14 mouse cellular contexts compared by ENCODE assay signal in the genomic region with DNA sequence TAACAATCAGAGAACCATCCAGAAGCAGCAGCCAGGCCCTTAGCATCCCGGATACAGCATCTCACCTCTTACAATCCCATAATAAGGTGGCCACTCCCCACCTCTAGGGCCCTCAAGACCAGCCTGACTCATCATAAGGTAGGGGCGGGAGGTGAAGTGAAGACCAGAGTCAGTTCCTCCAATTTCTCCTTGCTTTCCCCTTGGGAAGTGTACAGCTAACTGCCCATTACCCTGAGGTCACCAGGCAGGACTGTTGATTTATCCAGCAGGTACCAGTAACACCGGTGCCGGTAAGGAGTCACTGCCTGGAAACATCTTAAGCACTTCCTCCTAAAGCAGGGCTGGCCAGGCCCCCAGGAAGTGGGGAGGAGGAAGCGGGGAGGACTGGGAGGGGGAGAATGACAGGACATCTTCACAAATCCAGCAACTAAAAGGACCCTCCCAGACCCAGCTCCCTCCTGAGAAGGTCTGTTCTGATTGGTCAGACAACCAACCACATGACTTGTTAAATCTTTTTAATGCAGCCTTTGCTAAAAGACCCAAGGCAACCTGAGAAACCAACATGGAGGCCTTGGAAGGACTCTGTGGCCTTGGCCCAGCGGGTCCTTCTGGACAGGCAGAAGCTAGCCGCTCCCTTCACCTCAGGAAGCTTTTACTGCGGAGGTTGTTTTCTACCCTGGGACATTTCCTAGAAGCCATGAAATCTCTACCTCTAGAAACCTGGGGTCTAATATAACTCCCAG. TPM values are rescaled to one million over a fixed set of nuclear protein-coding genes. Genes with fewer than 3 reads are reported as not detected.
A peak's percentile ranks its signal among the peaks of the same experiment; 100 is the strongest.
DNase-seq lines count a peak whose midpoint lies in the region; ATAC-seq and TF ChIP-seq lines count a peak whose summit lies in the region.
"Had no signal": no experiment of that assay in that cellular context is flagged by ENCODE, and none has a peak within 500 bp of the region (broad histone marks: within the 10 kb centered on the region; RNA-seq: fewer than 3 reads in every experiment).

No protein-coding gene starts in this region.

- no peak overlapping the region for H3K4me3 ChIP-seq in kidney, adult 2 months (ENCODE audit: insufficient read depth, low read depth, low read length)
- H3K4me3 ChIP-seq in kidney, embryonic 15.5 days (replicated peaks): no peak overlapping the region
- H3K4me3 ChIP-seq in thymus, adult 2 months (ENCODE audit: control insufficient read depth, insufficient read depth, low read length): no peak overlapping the region
- H3K4me3 ChIP-seq in forebrain, embryonic 12.5 days (replicated peaks): no peak overlapping the region
- H3K4me3 ChIP-seq: limb, embryonic 12.5 days had no signal

- TF ChIP-seq CTCF in kidney, adult 2 months (conservative IDR thresholded peaks at IDR 0.05; ENCODE audit: insufficient read depth, insufficient read length, low read depth, low read length): no peak
- TF ChIP-seq CTCF in thymus, adult 2 months (IDR thresholded peaks at IDR 0.05; ENCODE audit: borderline replicate concordance, control insufficient read depth, extremely low read depth, insufficient read depth, low read length, poor library complexity): no peak

- no peak overlapping the region for H3K4me2 ChIP-seq in kidney, embryonic 15.5 days
- H3K4me2 ChIP-seq in forebrain, embryonic 12.5 days: no peak overlapping the region
- H3K4me2 ChIP-seq: limb, embryonic 12.5 days had no signal

- WGBS in kidney, adult 2 months: 75% methylated on average over 8 of the region's 8 CpGs
- WGBS in kidney, embryonic 15.5 days: 85% methylated on average over 8 of the region's 8 CpGs
- WGBS in thymus, adult 2 months: 66% methylated on average over 8 of the region's 8 CpGs
- WGBS in forebrain, embryonic 12.5 days: 93% methylated on average over 8 of the region's 8 CpGs

- H3K27me3 ChIP-seq in kidney, adult 2 months (replicated peaks; ENCODE audit: control insufficient read depth, insufficient read depth, low read length): no peaks in the 10 kb centered on the region
- no peaks in the 10 kb centered on the region for H3K27me3 ChIP-seq in kidney, embryonic 15.5 days
- H3K27me3 ChIP-seq in thymus, adult 2 months (ENCODE audit: control insufficient read depth, insufficient read depth, low read length): no peaks in the 10 kb centered on the region
- no peaks in the 10 kb centered on the region for H3K27me3 ChIP-seq in forebrain, embryonic 12.5 days
- H3K27me3 ChIP-seq: CH12.LX; limb, embryonic 12.5 days had no signal

- peak overlapping the region; percentile 30; the same call in 1 of the 2 replicates for H3K27ac ChIP-seq in kidney, adult 2 months (ENCODE audit: insufficient read depth, low read depth, low read length)
- no peak overlapping the region for H3K27ac ChIP-seq in kidney, embryonic 15.5 days
- H3K27ac ChIP-seq in thymus, adult 2 months (ENCODE audit: control insufficient read depth, insufficient read depth, low read length): peak overlapping the region; percentile 64
- H3K27ac ChIP-seq in forebrain, embryonic 12.5 days: no peak overlapping the region
- H3K27ac ChIP-seq: limb, embryonic 12.5 days had no signal

- peaks cover 11% of the 10 kb centered on the region; the same call in 1 of the 2 replicates for H3K4me1 ChIP-seq in kidney, adult 2 months (ENCODE audit: control insufficient read depth, insufficient read depth, low read length)
- H3K4me1 ChIP-seq in kidney, embryonic 15.5 days: 0 out of 2 replicates have a peak, but pooled peaks cover 17% of the 10 kb centered on the region
- peaks cover 21% of the 10 kb centered on the region for H3K4me1 ChIP-seq in thymus, adult 2 months (replicated peaks; ENCODE audit: control insufficient read depth, insufficient read depth, low read length)
- peaks cover 4% of the 10 kb centered on the region; the same call in 1 of the 2 replicates for H3K4me1 ChIP-seq in forebrain, embryonic 12.5 days
- H3K4me1 ChIP-seq: limb, embryonic 12.5 days had no signal

- ATAC-seq in kidney, embryonic 15.5 days (replicated peaks; ENCODE audit: low FRiP score): no peak
- peak; percentile 55 for ATAC-seq in megakaryocyte, adult 5-6 weeks (ENCODE audit: poor library complexity, severe bottlenecking)
- ATAC-seq in forebrain, embryonic 12.5 days (ENCODE audit: low FRiP score): no peak

- DNase-seq in kidney, adult 2 months: peak; percentile 38
- peak; percentile 28 for DNase-seq in thymus, adult 2 months
- no peak for DNase-seq in thymus, postnatal 10 days (ENCODE audit: low spot score in 2 of 2)
- DNase-seq in thymus, postnatal 4 days: peak; percentile 29
- DNase-seq in urinary bladder, adult 2 months (ENCODE audit: low spot score): no peak
- DNase-seq: gastrocnemius, postnatal 14 days; heart, postnatal 14 days; layer of hippocampus, adult 9-11 months; midbrain, embryonic 14.5 days had no signal

- no peak overlapping the region for H3K9ac ChIP-seq in kidney, embryonic 15.5 days
- H3K9ac ChIP-seq in forebrain, embryonic 12.5 days: no peak overlapping the region
- H3K9ac ChIP-seq: limb, embryonic 12.5 days had no signal

- H3K36me3 ChIP-seq in kidney, adult 2 months (ENCODE audit: control insufficient read depth, insufficient read depth, low read length): no peaks in the 10 kb centered on the region
- H3K36me3 ChIP-seq in kidney, embryonic 15.5 days: no peaks in the 10 kb centered on the region
- no peaks in the 10 kb centered on the region for H3K36me3 ChIP-seq in thymus, adult 2 months (ENCODE audit: control insufficient read depth, insufficient read depth, low read length)
- H3K36me3 ChIP-seq in forebrain, embryonic 12.5 days (replicated peaks): no peaks in the 10 kb centered on the region; the same call in 1 of the 2 replicates
- H3K36me3 ChIP-seq: limb, embryonic 12.5 days had no signal

- H3K9me3 ChIP-seq in kidney, embryonic 15.5 days (replicated peaks): no peaks in the 10 kb centered on the region
- H3K9me3 ChIP-seq in forebrain, embryonic 12.5 days: no peaks in the 10 kb centered on the region
- H3K9me3 ChIP-seq: limb, embryonic 12.5 days had no signal

- no peak for TF ChIP-seq POLR2A in kidney, adult 2 months (IDR thresholded peaks at IDR 0.05; ENCODE audit: low read depth, low read length)
- no peak for TF ChIP-seq POLR2A in thymus, adult 2 months (IDR thresholded peaks at IDR 0.05; ENCODE audit: control insufficient read depth, extremely low read depth, insufficient read depth, low read length, poor library complexity)

RNA-seq across cellular contexts. Expression of a gene that starts 26.2 kb away (rescaled TPM):
- polyA plus RNA-seq in kidney, adult 2 months (2012; rRNA removed): 58.1 and 80.7 TPM in 2 replicates
- 8.4 and 9.1 TPM in 2 replicates for polyA plus RNA-seq in kidney, embryonic 15.5 days (2015; fragmentation: Nextera tagmentation; extraction: Ambion mirVana)
- polyA plus RNA-seq in thymus, adult 2 months (2012; rRNA removed): 21.9 and 27.7 TPM in 2 replicates
- total RNA-seq in megakaryocyte, adult 5-6 weeks (2015): 108 and 111 TPM in 2 replicates
- total RNA-seq in megakaryocyte, adult 5-6 weeks (2017): 123 and 172 TPM in 2 replicates
- polyA plus RNA-seq in urinary bladder, adult 2 months (2012; rRNA removed): 56.4 and 62.6 TPM in 2 replicates
- polyA plus RNA-seq in forebrain, embryonic 12.5 days (2016; fragmentation: Nextera tagmentation; extraction: Ambion mirVana): 8.2 and 11.1 TPM in 2 replicates

Comparison
In these comparisons a context has a peak if more than half of its experiments do, and no peak if none do; other contexts are left out.
1. DNase-seq: peak in kidney, adult 2 months (single experiment), thymus, adult 2 months (single experiment) and thymus, postnatal 4 days (single experiment); none in thymus, postnatal 10 days (0 of 2) and urinary bladder, adult 2 months (single experiment).
2. H3K27ac ChIP-seq: peak in kidney, adult 2 months (single experiment) and thymus, adult 2 months (single experiment); none in kidney, embryonic 15.5 days (single experiment) and forebrain, embryonic 12.5 days (single experiment).